Mouse (Mus musculus): ENCODE results near the gene Pex26. TPM values are rescaled to one million over a fixed set of nuclear protein-coding genes. Genes with fewer than 3 reads are reported as not detected.

Gene Pex26
- polyA plus RNA-seq, 1 experiment from 2014 or later = 11.5 TPM

- no peak for ATAC-seq (replicated peaks; ENCODE audit: low FRiP score, low TSS enrichment, low read depth)
- WGBS = 56% methylated on average over 4 of the region's 4 CpGs
- DNase-seq (ENCODE audit: low spot score) = no peak
Measured at GRCm38 (mm10) chr6:121226043-121226442, 42.6 kb downstream of the Pex26 start.

GRCm38 (mm10) chr6:121226744-121227143 is 43.3 kb downstream of the Pex26 start:
- no peak overlapping the region for H3K4me2 ChIP-seq (ENCODE audit: low read length)
- no peaks in the 10 kb centered on the region for H3K36me3 ChIP-seq (ENCODE audit: control insufficient read depth, insufficient read depth, low read length)
- no peak overlapping the region for H3K27ac ChIP-seq (ENCODE audit: low read depth)
- no peaks in the 10 kb centered on the region for H3K4me1 ChIP-seq (replicated peaks; ENCODE audit: control insufficient read depth, insufficient read depth, low read length)
- H3K4me3 ChIP-seq (ENCODE audit: low read depth, low read length) = no peak overlapping the region
- ATAC-seq (replicated peaks; ENCODE audit: low FRiP score, low TSS enrichment, low read depth) (no peak), DNase-seq (ENCODE audit: low spot score) (no peak)
- WGBS = 81% methylated on average over 2 of the region's 2 CpGs
- H3K27me3 ChIP-seq (replicated peaks; ENCODE audit: control insufficient read depth, insufficient read depth, low read length) = no peaks in the 10 kb centered on the region
- no peaks in the 10 kb centered on the region for H3K9me3 ChIP-seq (ENCODE audit: control insufficient read depth, low read length)
- H3K9ac ChIP-seq (ENCODE audit: low read length) = no peak overlapping the region

More at GRCm38 (mm10) chr6:121226043-121226442, 42.6 kb downstream of the Pex26 start:
- Histone ChIP-seq H3K36me3 (ENCODE audit: control insufficient read depth, insufficient read depth, low read length) (no peaks in the 10 kb centered on the region), H3K4me3 (ENCODE audit: low read depth, low read length) (no peak overlapping the region), H3K27me3 (replicated peaks; ENCODE audit: control insufficient read depth, insufficient read depth, low read length) (no peaks in the 10 kb centered on the region), H3K4me2 (ENCODE audit: low read length) (no peak overlapping the region), H3K27ac (ENCODE audit: low read depth) (no peak overlapping the region), H3K9ac (ENCODE audit: low read length) (no peak overlapping the region), H3K9me3 (ENCODE audit: control insufficient read depth, low read length) (no peaks in the 10 kb centered on the region), H3K4me1 (replicated peaks; ENCODE audit: control insufficient read depth, insufficient read depth, low read length) (no peaks in the 10 kb centered on the region)

- WGBS = 67% methylated on average over 8 of the region's 8 CpGs
- Histone ChIP-seq H3K27ac (ENCODE audit: low read depth) (no peak overlapping the region), H3K9me3 (ENCODE audit: control insufficient read depth, low read length) (no peaks in the 10 kb centered on the region), H3K4me1 (replicated peaks; ENCODE audit: control insufficient read depth, insufficient read depth, low read length) (no peaks in the 10 kb centered on the region), H3K4me2 (ENCODE audit: low read length) (no peak overlapping the region), H3K36me3 (ENCODE audit: control insufficient read depth, insufficient read depth, low read length) (no peaks in the 10 kb centered on the region), H3K27me3 (replicated peaks; ENCODE audit: control insufficient read depth, insufficient read depth, low read length) (no peaks in the 10 kb centered on the region), H3K9ac (ENCODE audit: low read length) (no peak overlapping the region), H3K4me3 (ENCODE audit: low read depth, low read length) (no peak overlapping the region)
- ATAC-seq (replicated peaks; ENCODE audit: low FRiP score, low TSS enrichment, low read depth) (no peak), DNase-seq (ENCODE audit: low spot score) (no peak)
Measured at GRCm38 (mm10) chr6:121228421-121228820, 45.0 kb downstream of the Pex26 start.

GRCm38 (mm10) chr6:121232652-121233051 is 49.2 kb downstream of the Pex26 start:
- H3K27ac ChIP-seq (ENCODE audit: low read depth) = no peak overlapping the region
- no peak overlapping the region for H3K4me2 ChIP-seq (ENCODE audit: low read length)
- no peaks in the 10 kb centered on the region for H3K36me3 ChIP-seq (ENCODE audit: control insufficient read depth, insufficient read depth, low read length)
- no peak overlapping the region for H3K4me3 ChIP-seq (ENCODE audit: low read depth, low read length)
- no peaks in the 10 kb centered on the region for H3K9me3 ChIP-seq (ENCODE audit: control insufficient read depth, low read length)
- WGBS = 47% methylated on average over 1 of the region's 1 CpGs
- no peaks in the 10 kb centered on the region for H3K27me3 ChIP-seq (replicated peaks; ENCODE audit: control insufficient read depth, insufficient read depth, low read length)
- DNase-seq (ENCODE audit: low spot score) (no peak), ATAC-seq (replicated peaks; ENCODE audit: low FRiP score, low TSS enrichment, low read depth) (no peak)
- H3K9ac ChIP-seq (ENCODE audit: low read length) = no peak overlapping the region
- H3K4me1 ChIP-seq (replicated peaks; ENCODE audit: control insufficient read depth, insufficient read depth, low read length) = no peaks in the 10 kb centered on the region

GRCm38 (mm10) chr6:121236386-121236785 is 52.9 kb downstream of the Pex26 start:
- no peaks in the 10 kb centered on the region for H3K27me3 ChIP-seq (replicated peaks; ENCODE audit: control insufficient read depth, insufficient read depth, low read length)
- WGBS = 90% methylated on average over 2 of the region's 2 CpGs
- no peak overlapping the region for H3K27ac ChIP-seq (ENCODE audit: low read depth)
- H3K9me3 ChIP-seq (ENCODE audit: control insufficient read depth, low read length) = no peaks in the 10 kb centered on the region
- DNase-seq (ENCODE audit: low spot score) = no peak
- no peak overlapping the region for H3K4me2 ChIP-seq (ENCODE audit: low read length)
- no peak overlapping the region for H3K4me3 ChIP-seq (ENCODE audit: low read depth, low read length)
- H3K9ac ChIP-seq (ENCODE audit: low read length) = no peak overlapping the region
- no peaks in the 10 kb centered on the region for H3K4me1 ChIP-seq (replicated peaks; ENCODE audit: control insufficient read depth, insufficient read depth, low read length)
- no peak for ATAC-seq (replicated peaks; ENCODE audit: low FRiP score, low TSS enrichment, low read depth)
- H3K36me3 ChIP-seq (ENCODE audit: control insufficient read depth, insufficient read depth, low read length) = no peaks in the 10 kb centered on the region

- Histone ChIP-seq H3K9me3 (ENCODE audit: control insufficient read depth, low read length) (no peaks in the 10 kb centered on the region), H3K4me3 (ENCODE audit: low read depth, low read length) (no peak overlapping the region), H3K4me1 (replicated peaks; ENCODE audit: control insufficient read depth, insufficient read depth, low read length) (no peaks in the 10 kb centered on the region), H3K4me2 (ENCODE audit: low read length) (no peak overlapping the region), H3K9ac (ENCODE audit: low read length) (no peak overlapping the region), H3K27ac (ENCODE audit: low read depth) (no peak overlapping the region), H3K27me3 (replicated peaks; ENCODE audit: control insufficient read depth, insufficient read depth, low read length) (no peaks in the 10 kb centered on the region), H3K36me3 (ENCODE audit: control insufficient read depth, insufficient read depth, low read length) (no peaks in the 10 kb centered on the region)
- DNase-seq (ENCODE audit: low spot score) = no peak
- no peak for ATAC-seq (replicated peaks; ENCODE audit: low FRiP score, low TSS enrichment, low read depth)
- 96% methylated on average over 4 of the region's 4 CpGs for WGBS
Measured at GRCm38 (mm10) chr6:121238209-121238608, 54.7 kb downstream of the Pex26 start.

- 70% methylated on average over 2 of the region's 2 CpGs for whole genome bisulfite sequencing
- H3K4me3 ChIP-seq (ENCODE audit: low read depth, low read length) = no peak overlapping the region
- H3K36me3 ChIP-seq (ENCODE audit: control insufficient read depth, insufficient read depth, low read length) = no peaks in the 10 kb centered on the region
- DNase-seq (ENCODE audit: low spot score) = no peak
- H3K9me3 ChIP-seq (ENCODE audit: control insufficient read depth, low read length) = no peaks in the 10 kb centered on the region
- H3K27me3 ChIP-seq (replicated peaks; ENCODE audit: control insufficient read depth, insufficient read depth, low read length) = 0 out of 2 replicates have a peak, but pooled peaks cover 6% of the 10 kb centered on the region
- no peak overlapping the region for H3K4me2 ChIP-seq (ENCODE audit: low read length)
- no peak overlapping the region for H3K9ac ChIP-seq (ENCODE audit: low read length)
- H3K4me1 ChIP-seq (replicated peaks; ENCODE audit: control insufficient read depth, insufficient read depth, low read length) = no peaks in the 10 kb centered on the region
- no peak for ATAC-seq (replicated peaks; ENCODE audit: low FRiP score, low TSS enrichment, low read depth)
- H3K27ac ChIP-seq (ENCODE audit: low read depth) = no peak overlapping the region
Measured at GRCm38 (mm10) chr6:121241780-121242179, 58.3 kb downstream of the Pex26 start.

- no peak overlapping the region for H3K4me3 ChIP-seq (ENCODE audit: low read depth, low read length)
- ATAC-seq (replicated peaks; ENCODE audit: low FRiP score, low TSS enrichment, low read depth) = no peak
- no peak for DNase-seq (ENCODE audit: low spot score)
- no peaks in the 10 kb centered on the region for H3K9me3 ChIP-seq (ENCODE audit: control insufficient read depth, low read length)
- 0 out of 2 replicates have a peak, but pooled peaks cover 6% of the 10 kb centered on the region for H3K27me3 ChIP-seq (replicated peaks; ENCODE audit: control insufficient read depth, insufficient read depth, low read length)
- no peak overlapping the region for H3K27ac ChIP-seq (ENCODE audit: low read depth)
- no peaks in the 10 kb centered on the region for H3K4me1 ChIP-seq (replicated peaks; ENCODE audit: control insufficient read depth, insufficient read depth, low read length)
- no peaks in the 10 kb centered on the region for H3K36me3 ChIP-seq (ENCODE audit: control insufficient read depth, insufficient read depth, low read length)
- H3K4me2 ChIP-seq (ENCODE audit: low read length) = no peak overlapping the region
- no peak overlapping the region for H3K9ac ChIP-seq (ENCODE audit: low read length)
- 37% methylated on average over 10 of the region's 10 CpGs for whole genome bisulfite sequencing
Measured at GRCm38 (mm10) chr6:121243161-121243560, 59.7 kb downstream of the Pex26 start.

Measured in intestine, embryonic 14.5 days (tissue).